Mouse (Mus musculus): ENCODE measurements around the gene Lsmem1. TPM values are rescaled to one million over a fixed set of nuclear protein-coding genes. Genes with fewer than 3 reads are reported as not detected.

The Lsmem1 gene
- total RNA-seq (2021): 0.43 TPM in 1 of 2 replicates, not detected in the other
- long read RNA-seq: 0 reads

GRCm38 (mm10) chr12:40199302-40199701 lies at the start of gene Lsmem1:
Gene Lsmem1, minus strand, starts transcription at chr12:40199490.
- no peak for DNase-seq

- no peak for DNase-seq
Measured at GRCm38 (mm10) chr12:40248454-40249180, 49.3 kb upstream of the Lsmem1 start, which contains the start of gene Ifrd1. Gene Ifrd1, minus strand, starts transcription at chr12:40248504.

- DNase-seq: peak; percentile 43
Measured at GRCm38 (mm10) chr12:40247976-40248375, 48.7 kb upstream of the Lsmem1 start.

- DNase-seq: no peak
Measured at GRCm38 (mm10) chr12:40247384-40247783, 48.1 kb upstream of the Lsmem1 start.

GRCm38 (mm10) chr12:40245434-40245970 lies 46.2 kb upstream of the Lsmem1 start:
- no peak for DNase-seq

GRCm38 (mm10) chr12:40244926-40245325 lies 45.6 kb upstream of the Lsmem1 start:
- DNase-seq: no peak

GRCm38 (mm10) chr12:40243821-40244221 lies 44.5 kb upstream of the Lsmem1 start:
- DNase-seq: peak; percentile 87

- DNase-seq: no peak
Measured at GRCm38 (mm10) chr12:40243241-40243640, 44.0 kb upstream of the Lsmem1 start.

GRCm38 (mm10) chr12:40239161-40239560 lies 39.9 kb upstream of the Lsmem1 start:
- DNase-seq: no peak

GRCm38 (mm10) chr12:40232231-40232630 lies 32.9 kb upstream of the Lsmem1 start:
- no peak for DNase-seq

GRCm38 (mm10) chr12:40231632-40232031 lies 32.3 kb upstream of the Lsmem1 start:
- DNase-seq: no peak

GRCm38 (mm10) chr12:40224171-40224880 lies 25.0 kb upstream of the Lsmem1 start:
- DNase-seq: no peak

GRCm38 (mm10) chr12:40223676-40224075 lies 24.4 kb upstream of the Lsmem1 start:
- DNase-seq: no peak

GRCm38 (mm10) chr12:40223082-40223619 lies 23.9 kb upstream of the Lsmem1 start:
- peak; percentile 99 for DNase-seq

- DNase-seq: peak; percentile 92
Measured at GRCm38 (mm10) chr12:40222251-40223081, 23.2 kb upstream of the Lsmem1 start.

- no peak for DNase-seq
Measured at GRCm38 (mm10) chr12:40221611-40222010, 22.3 kb upstream of the Lsmem1 start.

GRCm38 (mm10) chr12:40220896-40221295 lies 21.6 kb upstream of the Lsmem1 start:
- DNase-seq: no peak

- peak; percentile 43 for DNase-seq
Measured at GRCm38 (mm10) chr12:40220001-40220570, 20.8 kb upstream of the Lsmem1 start.

GRCm38 (mm10) chr12:40218430-40218945 lies 19.2 kb upstream of the Lsmem1 start:
- no peak for DNase-seq

GRCm38 (mm10) chr12:40217776-40218175 lies 18.5 kb upstream of the Lsmem1 start:
- no peak for DNase-seq

Measured in adrenal gland, postnatal 25 days (tissue).